Mouse (Mus musculus) bone marrow macrophage, adult 2 months (primary cell): ENCODE results near the gene Pak6.

ENCODE experiments used
- CTCF ChIP-seq: IDR thresholded peaks from 2 replicates; pipeline ENCODE4 v1.5.1; 2012; ENCODE audit warnings: low read depth, mild to moderate bottlenecking, low read length, moderate library complexity
- POLR2A ChIP-seq: IDR thresholded peaks from 2 replicates; pipeline ENCODE4 v1.6.1; 2012; ENCODE audit warnings: mild to moderate bottlenecking, low read depth, low read length, borderline replicate concordance

- no peak for TF ChIP-seq CTCF
- TF ChIP-seq POLR2A: no peak
Observed at GRCm38 (mm10) chr2:118629276-118629675, 33.8 kb upstream of the Pak6 start.
